Mouse (Mus musculus): Measurements from ENCODE around the gene Apba1. TPM values are rescaled to one million over a fixed set of nuclear protein-coding genes. Genes with fewer than 3 reads are reported as not detected.

Gene Apba1
- total RNA-seq, 2 experiments from 2014 or later, result 0.74 to 1.7 TPM

DNA sequence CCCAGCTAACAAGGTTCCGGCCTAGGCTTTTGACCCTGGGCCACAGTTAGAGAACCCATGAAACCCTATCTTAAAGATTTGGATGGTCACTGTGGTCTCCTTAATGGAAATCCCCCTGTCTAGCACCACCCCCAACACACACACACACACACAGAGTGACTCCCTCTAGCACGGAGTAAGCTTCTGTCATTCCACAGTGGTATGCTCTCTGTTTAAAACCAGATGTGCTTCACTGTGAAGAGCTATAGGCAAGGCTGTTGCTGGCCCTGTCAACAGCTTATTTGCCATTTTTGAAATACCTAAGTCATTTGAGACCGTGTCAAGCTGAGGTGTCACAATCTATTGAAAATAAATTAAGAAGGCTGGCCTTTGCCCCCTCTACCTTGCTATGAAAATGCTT is 136.1 kb downstream of the Apba1 start:
- H3K4me3 ChIP-seq, result no peak overlapping the region
- no peak for DNase-seq
- no peak overlapping the region for H3K27ac ChIP-seq
- no peak for TF ChIP-seq CTCF (IDR thresholded peaks at IDR 0.05)
- intact Hi-C loops (cut with DNase I), result no loop called here

- peak; percentile 28 for DNase-seq
- Histone ChIP-seq H3K4me3 (no peak overlapping the region), H3K27ac (no peak overlapping the region)
- TF ChIP-seq CTCF (IDR thresholded peaks at IDR 0.05), result no peak
- intact Hi-C loops (cut with DNase I), result no loop called here
These were observed 138.2 kb downstream of the Apba1 start for GRCm38 (mm10) chr19:23896915-23897314.

DNA sequence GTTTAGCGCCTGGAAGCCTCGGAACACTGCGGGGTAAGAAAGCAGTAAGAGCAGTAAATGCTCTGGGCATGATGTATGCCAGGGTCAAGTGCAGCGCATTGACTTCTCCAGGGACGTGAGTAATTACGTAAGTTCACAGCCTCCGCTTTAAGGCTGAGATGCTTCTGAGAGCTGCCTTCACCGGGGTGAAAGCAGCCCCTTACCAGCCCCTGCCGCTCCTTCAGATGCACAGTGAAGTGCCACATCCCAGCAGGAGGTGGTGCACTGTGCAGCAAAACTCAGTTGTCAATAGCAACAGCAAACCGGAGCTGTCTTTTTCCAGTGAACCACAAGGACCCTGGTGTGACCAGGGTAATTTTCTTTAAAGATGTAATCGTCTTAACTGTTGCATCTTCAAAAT is 139.8 kb downstream of the Apba1 start:
- TF ChIP-seq CTCF (IDR thresholded peaks at IDR 0.05), result no peak
- H3K27ac ChIP-seq, result no peak overlapping the region
- intact Hi-C loops (cut with DNase I), result no loop called here
- DNase-seq, result no peak
- no peak overlapping the region for H3K4me3 ChIP-seq

GRCm38 (mm10) chr19:23901177-23901576 is 142.5 kb downstream of the Apba1 start:
- peak; percentile 64 for DNase-seq
- TF ChIP-seq CTCF (IDR thresholded peaks at IDR 0.05), result peak; percentile 82

GRCm38 (mm10) chr19:23901768-23902167 is 143.1 kb downstream of the Apba1 start:
- intact Hi-C loops (cut with DNase I), result loop anchor here (1.0 kb wide), 2 partner anchors 39 to 60 kb away; no protein-coding TSS in a partner anchor
- H3K27ac ChIP-seq, result no peak overlapping the region
- TF ChIP-seq CTCF (IDR thresholded peaks at IDR 0.05), result no peak
- no peak overlapping the region for H3K4me3 ChIP-seq
- DNase-seq, result no peak

More at GRCm38 (mm10) chr19:23901177-23901576, 142.5 kb downstream of the Apba1 start:
- intact Hi-C loops (cut with DNase I), result loop anchor here (1.0 kb wide), 2 partner anchors 39 to 60 kb away; no protein-coding TSS in a partner anchor
- Histone ChIP-seq H3K27ac (no peak overlapping the region), H3K4me3 (no peak overlapping the region)

- Histone ChIP-seq H3K27ac (no peak overlapping the region), H3K4me3 (no peak overlapping the region)
- intact Hi-C loops (cut with DNase I), result no loop called here
- no peak for DNase-seq
- no peak for TF ChIP-seq CTCF (IDR thresholded peaks at IDR 0.05)
These were observed 144.4 kb downstream of the Apba1 start for GRCm38 (mm10) chr19:23903066-23903465.

GRCm38 (mm10) chr19:23904922-23905321 is 146.2 kb downstream of the Apba1 start:
- Histone ChIP-seq H3K4me3 (no peak overlapping the region), H3K27ac (no peak overlapping the region)
- intact Hi-C loops (cut with DNase I), result no loop called here
- no peak for DNase-seq
- no peak for TF ChIP-seq CTCF (IDR thresholded peaks at IDR 0.05)

DNA sequence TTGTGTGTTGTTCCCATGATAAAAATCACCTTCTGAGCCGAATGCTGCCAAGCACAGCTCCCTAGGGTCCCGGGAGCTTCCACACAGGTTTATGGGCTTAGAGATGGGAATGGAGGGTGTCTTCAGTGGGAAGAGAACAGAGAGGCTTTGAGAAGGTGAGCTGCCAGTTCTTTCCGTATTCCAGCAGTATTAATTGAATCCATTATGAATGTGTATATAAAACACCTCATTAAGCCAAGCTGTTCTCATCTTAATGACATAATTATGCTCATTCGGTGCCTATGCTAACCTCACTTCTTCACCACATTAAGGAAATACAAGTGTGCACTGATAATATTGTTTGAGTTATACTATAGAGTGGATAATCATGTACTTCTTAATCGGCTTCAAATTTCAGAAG is 147.1 kb downstream of the Apba1 start:
- intact Hi-C loops (cut with DNase I), result no loop called here
- TF ChIP-seq CTCF (IDR thresholded peaks at IDR 0.05), result no peak
- no peak overlapping the region for H3K4me3 ChIP-seq
- DNase-seq, result no peak
- H3K27ac ChIP-seq, result no peak overlapping the region

DNA sequence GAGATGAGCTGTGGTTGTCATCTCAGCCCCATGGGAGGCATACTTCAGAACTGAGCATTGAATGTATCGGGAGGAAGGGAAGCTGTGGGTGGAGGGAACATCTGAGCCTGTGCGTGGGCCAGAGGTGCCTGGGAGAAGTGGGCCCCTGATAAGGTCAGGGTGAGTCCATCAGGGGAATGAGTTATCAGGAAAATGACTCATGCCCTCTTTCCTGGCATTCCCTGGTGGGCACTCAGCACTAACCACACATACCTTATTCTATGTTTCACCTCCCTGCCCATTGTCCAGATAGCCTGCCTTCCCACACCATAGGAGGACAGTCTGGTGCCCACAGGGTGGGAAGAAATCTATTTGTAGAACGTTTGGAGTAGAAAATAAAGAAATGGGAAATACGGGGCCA is 151.7 kb downstream of the Apba1 start:
- no peak for DNase-seq
- intact Hi-C loops (cut with DNase I), result no loop called here
- no peak overlapping the region for H3K27ac ChIP-seq
- no peak overlapping the region for H3K4me3 ChIP-seq
- TF ChIP-seq CTCF (IDR thresholded peaks at IDR 0.05), result no peak

GRCm38 (mm10) chr19:23919384-23920219 is 160.9 kb downstream of the Apba1 start:
- H3K4me3 ChIP-seq, result no peak overlapping the region
- H3K27ac ChIP-seq, result no peak overlapping the region
- intact Hi-C loops (cut with DNase I), result no loop called here
- no peak for DNase-seq
- TF ChIP-seq CTCF (IDR thresholded peaks at IDR 0.05), result no peak

GRCm38 (mm10) chr19:23920220-23920544 is 161.5 kb downstream of the Apba1 start:
- H3K27ac ChIP-seq, result no peak overlapping the region
- H3K4me3 ChIP-seq, result no peak overlapping the region
- no peak for DNase-seq
- intact Hi-C loops (cut with DNase I), result no loop called here
- no peak for TF ChIP-seq CTCF (IDR thresholded peaks at IDR 0.05)

- Histone ChIP-seq H3K27ac (no peak overlapping the region), H3K4me3 (no peak overlapping the region)
- TF ChIP-seq CTCF (IDR thresholded peaks at IDR 0.05), result no peak
- DNase-seq, result no peak
- intact Hi-C loops (cut with DNase I), result no loop called here
These were observed 163.9 kb downstream of the Apba1 start for GRCm38 (mm10) chr19:23922601-23923000.

DNA sequence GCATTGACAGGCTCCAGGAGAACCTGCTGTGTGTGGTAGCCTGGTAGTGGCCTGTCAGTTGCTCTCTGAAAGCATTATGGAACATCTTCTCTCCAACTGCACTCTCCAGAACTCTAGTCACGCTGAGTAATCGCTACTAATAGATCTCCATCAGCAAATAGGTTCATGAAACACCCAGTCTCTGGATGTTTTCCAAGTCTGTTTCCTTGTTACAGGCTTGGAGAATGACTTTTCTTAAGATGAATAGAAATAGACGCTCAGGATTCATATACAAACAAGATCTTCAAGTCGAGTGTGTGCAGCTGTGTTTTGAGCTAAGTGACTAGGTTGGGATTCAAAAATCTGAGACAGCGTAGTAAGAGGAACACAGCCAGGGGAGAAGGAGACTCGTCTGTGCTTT is 165.4 kb downstream of the Apba1 start:
- TF ChIP-seq CTCF (IDR thresholded peaks at IDR 0.05), result no peak
- Histone ChIP-seq H3K27ac (no peak overlapping the region), H3K4me3 (no peak overlapping the region)
- no peak for DNase-seq
- intact Hi-C loops (cut with DNase I), result no loop called here

DNA sequence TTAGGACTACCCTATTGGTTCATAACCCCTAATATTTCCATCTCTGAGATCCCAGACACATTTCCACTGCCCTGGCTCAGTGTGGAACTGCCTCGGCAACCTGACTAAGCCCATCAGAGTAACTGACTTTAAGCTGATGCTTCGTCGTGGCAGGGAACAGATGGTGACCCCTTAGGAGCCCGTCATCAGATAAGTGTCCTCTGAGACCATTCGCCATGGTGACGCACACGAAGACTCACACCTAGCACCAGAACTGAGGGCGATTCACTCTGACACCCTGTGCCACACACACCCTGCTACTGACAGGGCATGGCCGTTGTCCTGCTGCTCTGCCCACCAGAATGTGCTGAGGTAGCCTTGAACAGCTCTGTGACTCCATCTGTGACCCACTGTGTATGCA is 166.1 kb downstream of the Apba1 start:
- Histone ChIP-seq H3K4me3 (no peak overlapping the region), H3K27ac (no peak overlapping the region)
- intact Hi-C loops (cut with DNase I), result no loop called here
- no peak for TF ChIP-seq CTCF (IDR thresholded peaks at IDR 0.05)
- DNase-seq, result no peak

Measured in gastrocnemius, adult 2 months (tissue).